Mouse (Mus musculus) right cerebral cortex, postnatal 14 days (tissue): ENCODE measurements at regions not wholly inside any gene's neighbourhood (a gene's known extent, or its start where the extent isn't known, plus 50 kb on each side); places are given as distances from the start of the nearest gene placed in this dataset.

Experiments
- DNase-seq: peaks from one replicate; pipeline ENCODE4 v3.0.0; 2022

GRCm38 (mm10) chr9:24833766-24834165, 59.7 kb upstream of the Tbx20 start:
- DNase-seq, result no peak

GRCm38 (mm10) chr9:24848210-24848609, 74.1 kb upstream of the Tbx20 start:
- no peak for DNase-seq

DNA sequence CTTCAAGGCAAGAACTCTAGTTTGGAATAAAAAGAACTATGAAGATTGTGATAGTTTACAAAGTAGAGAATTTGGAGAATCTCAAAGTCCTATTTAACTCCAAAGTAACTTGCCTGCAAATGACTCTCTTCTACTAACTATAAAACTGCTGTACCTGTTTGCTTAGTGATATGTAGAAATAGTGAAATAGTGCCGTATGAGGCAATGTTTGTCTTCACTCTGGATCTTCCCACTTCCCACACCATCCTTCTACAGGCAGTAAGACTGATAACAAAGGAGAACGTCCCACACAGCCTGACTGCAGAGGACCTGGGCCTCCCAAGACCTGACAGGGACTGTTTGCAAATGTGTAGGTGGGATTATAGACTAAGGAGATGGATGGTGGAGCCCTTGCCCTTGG, 85.4 kb upstream of the Tbx20 start:
- no peak for DNase-seq

GRCm38 (mm10) chr9:24866390-24867173, 92.5 kb upstream of the Tbx20 start:
- DNase-seq, result no peak

DNA sequence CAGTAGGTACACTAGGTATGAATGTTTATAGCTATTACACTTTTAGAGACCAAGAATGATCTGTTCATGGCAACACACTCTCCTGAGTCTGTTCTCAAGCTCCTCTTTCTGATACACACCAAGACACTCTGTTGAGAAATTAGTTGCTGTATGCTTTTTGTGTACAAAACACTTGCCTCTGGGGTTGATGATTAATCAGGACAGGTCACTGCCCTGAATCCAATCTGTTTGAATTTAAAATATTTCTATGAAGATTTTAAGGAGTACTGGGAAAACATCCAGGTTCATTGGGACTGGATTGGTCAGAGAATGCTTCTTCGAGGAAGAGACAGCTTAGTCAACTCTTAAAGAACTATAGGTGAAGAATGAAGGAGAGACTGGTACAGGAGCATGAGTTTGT, 94.6 kb upstream of the Tbx20 start:
- no peak for DNase-seq

DNA sequence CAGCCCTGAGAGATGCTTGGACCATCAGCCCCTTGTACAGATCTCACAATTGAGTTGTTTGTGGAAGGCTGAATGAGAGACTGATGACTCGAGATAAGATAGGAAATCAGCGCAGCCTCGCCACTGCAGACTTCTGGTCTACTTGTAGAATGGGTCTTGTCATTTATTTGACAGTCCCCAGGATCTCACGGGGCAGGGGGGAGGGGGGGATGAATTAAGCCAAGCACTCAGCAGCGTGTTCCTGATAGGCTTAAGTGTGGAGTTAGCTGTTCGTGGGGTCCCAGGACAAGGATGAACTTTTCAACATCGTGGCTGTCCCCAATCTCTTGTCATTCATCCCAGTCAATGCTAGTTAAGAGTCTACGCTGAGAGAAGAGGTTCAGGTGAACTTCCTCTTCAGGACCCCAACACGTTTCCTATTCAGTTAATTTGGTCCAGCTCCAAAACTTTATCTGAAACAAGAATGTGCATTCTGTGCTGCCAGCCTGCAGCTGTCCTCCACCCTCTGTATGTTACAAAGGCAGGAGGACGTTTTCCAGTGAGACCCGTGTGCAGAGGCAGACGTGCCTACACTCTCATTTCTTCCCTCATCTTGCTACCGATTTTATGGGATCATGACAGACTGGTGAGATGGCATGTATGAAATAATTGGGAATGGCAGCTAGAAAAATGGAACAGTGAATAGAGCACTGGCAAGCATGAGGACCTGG, 100.5 kb upstream of the Tbx20 start:
- DNase-seq, result no peak

DNA sequence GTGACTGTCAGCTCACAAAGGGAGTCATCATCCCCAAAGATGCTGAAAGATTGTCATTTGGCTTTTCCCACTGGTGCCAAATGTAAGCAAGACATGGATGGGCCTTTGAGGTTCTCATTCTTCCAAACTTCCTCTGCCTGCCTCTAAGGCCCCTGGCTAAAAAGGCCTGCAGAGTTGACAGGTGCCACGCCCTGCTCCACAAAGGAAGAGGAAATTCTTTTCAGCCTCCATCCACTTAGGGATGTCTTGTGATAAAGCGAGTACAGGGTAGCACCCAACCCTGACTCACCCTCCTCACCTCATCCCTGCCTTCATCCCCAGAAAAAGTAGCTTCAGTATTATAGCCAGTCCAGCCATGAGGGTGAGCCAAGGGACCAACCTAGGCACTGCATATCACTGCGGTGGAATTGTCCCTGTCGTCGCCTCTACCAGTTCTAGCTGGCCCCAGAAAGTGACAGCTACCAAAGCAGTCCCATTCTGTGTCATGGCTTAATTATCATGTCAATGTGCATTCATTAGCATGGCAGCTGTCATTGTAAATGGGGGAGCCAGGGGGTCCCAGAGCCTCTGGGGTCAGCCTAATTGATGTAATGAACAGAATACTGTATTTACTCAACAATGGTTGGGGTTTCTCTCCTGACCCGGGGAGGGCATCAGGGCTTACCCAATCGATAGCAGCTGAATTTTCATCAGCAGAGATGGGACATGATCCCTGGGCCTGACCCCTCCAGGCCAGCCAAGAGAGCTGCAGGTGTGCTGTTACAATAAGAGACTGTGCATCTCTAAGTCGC, 104.5 kb upstream of the Tbx20 start:
- no peak for DNase-seq

GRCm38 (mm10) chr9:24879662-24880061, 105.6 kb upstream of the Tbx20 start:
- DNase-seq, result no peak

DNA sequence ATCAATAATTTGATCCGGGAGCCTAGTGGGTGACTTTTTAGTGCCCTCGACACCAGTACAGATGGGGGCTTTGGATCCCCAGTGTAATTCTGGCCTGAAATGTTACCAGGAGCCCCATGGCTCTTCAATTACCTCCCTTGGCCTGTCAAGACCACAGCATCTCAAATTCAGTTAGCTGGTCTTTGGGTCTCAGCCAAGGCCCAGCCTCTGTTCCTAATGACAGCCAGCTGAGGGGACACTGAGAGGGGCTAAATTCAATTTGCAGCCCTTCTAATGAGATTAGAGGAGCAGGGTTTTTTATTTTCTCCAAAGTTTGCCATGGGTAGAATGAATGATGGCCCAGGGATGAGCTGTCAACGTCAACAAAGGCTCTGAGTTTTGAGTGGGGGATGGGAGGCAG, 109.9 kb upstream of the Tbx20 start:
- no peak for DNase-seq

GRCm38 (mm10) chr9:24888282-24888681, 114.2 kb upstream of the Tbx20 start:
- DNase-seq, result no peak

DNA sequence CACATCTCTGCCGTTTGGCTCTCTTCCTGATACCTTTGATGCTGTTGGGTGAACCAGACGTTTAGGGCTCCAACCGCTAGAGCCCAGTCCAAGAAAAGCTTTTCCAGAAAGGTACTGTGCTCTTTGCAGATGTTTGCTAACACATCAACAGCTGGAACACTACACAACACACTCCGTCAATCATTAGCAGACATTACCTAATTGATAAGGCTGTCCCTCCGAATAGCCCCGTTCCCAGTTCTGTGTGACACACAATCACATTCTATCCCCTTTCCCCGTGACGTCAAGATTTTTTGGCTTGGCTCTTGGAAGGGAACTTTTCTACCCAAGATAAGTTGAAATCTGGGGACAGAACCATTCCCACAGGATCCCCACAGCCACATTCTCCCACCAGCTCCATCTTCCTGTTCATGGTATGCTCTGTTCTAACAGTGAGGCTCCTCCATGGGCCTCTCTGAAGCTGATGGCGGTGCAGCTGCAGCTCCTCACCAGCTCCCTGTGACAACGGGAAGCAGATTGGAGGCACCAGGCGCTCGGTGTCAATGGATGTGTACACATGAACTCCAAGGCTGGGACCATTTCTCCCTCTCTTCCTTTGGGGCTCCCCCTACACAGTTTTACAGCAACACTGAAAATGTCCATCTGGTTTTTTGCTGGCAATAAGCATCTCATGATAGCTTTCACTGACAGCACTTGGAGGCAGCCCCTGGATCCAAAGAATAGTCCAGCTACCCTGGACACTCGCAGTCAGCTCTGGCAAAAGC, 122.6 kb upstream of the Tbx20 start:
- DNase-seq, result no peak

GRCm38 (mm10) chr9:24899206-24899928, 125.3 kb upstream of the Tbx20 start:
- DNase-seq, result no peak

DNA sequence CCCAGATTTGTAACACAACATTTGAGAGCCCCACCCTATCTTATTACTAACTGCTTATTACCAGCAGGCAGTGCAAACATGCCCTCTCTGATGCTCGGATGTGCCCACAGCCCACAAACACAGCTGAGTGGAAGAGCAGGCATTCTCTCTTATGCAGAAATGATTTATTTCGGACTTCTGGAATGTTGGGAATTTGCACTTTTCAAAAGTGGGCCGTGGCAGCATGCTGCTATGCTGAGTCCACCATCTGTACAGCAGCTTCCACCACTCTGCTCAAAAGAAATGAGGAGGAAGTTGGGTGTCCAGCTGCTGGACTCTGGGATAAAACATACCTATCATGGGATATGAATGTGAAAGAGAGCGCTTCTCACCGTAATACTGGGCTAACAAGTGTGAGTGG, 129.6 kb upstream of the Tbx20 start:
- no peak for DNase-seq

DNA sequence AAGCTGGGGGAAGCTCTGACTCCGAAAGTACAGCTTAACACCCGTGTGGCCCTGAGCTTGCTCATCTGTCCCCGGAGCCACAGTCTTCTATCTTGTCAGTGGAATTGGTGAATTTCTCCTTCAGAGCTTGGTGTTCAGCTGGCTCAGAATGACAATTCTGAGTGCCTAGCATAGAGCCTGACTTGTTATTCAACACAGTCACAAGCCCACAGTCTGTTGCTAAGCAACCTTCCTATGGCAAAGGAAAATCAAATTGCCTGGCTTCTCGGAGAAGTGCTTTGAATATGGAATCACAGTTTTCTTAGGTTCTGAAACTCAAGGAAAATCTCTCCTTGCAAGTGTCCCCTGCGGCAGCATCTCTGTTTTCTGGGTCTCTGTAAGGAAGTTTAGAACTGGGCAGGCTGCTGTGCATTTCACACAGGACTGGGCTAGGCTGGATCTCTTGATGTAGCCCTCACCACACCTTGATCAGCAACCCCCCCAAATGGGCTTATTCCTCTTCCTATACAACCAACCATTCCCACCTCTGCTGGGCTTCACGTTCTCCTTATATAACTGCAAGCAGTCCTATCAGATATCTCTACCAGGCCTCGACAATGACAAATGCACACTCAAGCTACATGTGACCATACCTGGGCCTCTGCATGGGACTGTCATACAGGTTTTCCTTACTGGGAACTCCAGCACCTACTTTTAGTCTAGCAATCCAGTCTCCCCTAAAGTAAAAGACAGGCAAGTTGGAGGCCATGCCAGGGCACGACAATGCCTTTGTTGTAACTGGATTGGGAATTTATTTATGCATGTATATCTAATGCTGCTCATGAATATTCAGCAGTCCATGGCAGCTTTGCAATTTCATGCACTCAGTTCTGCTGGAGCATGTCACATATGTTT, 135.2 kb upstream of the Tbx20 start:
- DNase-seq, result no peak

- DNase-seq, result no peak
Measured at GRCm38 (mm10) chr9:24910738-24911137, 136.6 kb upstream of the Tbx20 start.

GRCm38 (mm10) chr9:24920031-24920445, 145.9 kb upstream of the Tbx20 start:
- no peak for DNase-seq

DNA sequence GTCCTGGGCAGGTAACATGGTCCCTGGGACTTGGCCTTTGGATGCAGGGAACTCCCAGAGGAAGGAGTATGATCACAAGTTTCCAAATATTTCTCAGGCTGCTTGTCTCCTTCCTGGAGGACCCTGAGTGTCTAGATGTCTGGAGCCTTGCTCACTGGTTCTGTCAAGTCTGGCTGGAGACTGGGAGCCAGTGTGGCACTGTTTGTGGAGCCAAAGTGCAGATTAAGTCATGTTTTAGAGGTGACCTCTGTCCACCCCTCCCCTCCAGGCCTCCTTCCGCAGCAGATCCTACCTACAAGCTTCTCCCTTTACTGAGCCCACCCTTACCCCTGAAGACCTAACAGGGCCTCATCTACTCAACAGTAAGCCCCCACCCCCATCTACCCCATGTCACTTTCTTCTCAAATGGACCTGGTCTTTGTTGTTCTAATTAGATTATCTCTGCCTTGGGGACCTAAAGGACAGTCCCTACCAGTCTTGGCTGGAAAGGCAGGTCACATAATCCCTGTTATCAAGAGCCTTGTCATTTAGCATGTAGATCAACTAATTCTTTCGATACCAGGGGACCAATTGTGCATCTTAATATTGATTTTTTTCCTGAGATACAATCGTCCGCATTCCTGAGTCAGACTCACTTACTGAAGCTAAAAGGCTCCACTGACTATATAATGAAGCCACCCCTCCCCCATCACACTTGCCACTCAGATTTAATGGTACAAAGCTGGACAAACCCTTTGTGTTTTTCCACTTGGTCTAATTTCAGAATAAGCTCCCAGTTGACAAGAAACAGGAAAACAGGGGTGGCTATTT, 148.2 kb upstream of the Tbx20 start:
- no peak for DNase-seq

DNA sequence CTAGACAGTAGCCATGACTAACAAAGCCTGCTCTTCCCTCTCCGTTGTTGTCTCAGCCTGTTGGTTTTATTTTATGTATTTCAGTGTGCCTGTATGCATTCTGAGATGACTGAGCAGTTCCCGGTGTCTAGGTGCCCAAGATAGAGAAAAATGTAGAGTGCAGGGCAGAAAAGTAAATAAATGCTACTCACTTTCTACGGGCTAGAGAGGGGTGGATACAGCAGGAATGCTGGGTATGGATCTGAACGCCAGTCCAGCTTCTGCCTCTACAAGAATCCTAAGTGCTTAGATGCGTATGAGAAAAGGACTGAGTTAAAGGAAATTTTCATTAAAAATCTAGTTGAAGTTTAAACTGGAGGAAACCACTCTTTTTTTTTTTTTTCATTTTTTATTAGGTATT, 149.4 kb upstream of the Tbx20 start:
- DNase-seq, result no peak

DNA sequence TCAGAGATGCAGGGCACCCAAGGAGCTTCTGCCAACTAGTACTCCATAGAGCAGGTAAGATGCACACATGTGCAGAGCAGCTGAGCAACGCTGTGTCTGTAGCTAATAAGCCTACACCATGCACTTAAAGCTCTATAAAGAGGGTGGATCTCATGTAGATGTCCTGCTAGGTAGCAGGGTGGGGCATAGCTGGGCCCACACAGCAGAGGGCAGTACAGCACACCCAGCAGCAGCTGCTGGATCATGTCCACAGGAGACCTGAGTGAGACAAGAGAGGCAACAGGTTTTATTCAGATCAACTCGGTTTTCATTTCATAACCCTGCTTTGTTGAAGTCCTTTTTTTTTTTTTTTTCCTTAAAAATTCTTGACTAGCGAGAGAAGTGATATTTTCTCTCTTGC, 151.5 kb upstream of the Gm10181 start:
- DNase-seq, result no peak

GRCm38 (mm10) chr9:24942943-24943342, 146.3 kb upstream of the Gm10181 start:
- DNase-seq, result no peak
